Comparison of ENCODE assay signal across 22 mouse cellular contexts in genomic region chr11:31643120-31643519, GRCm38 (mm10).
"Had no signal": no experiment of that assay in that cellular context is flagged by ENCODE, and none has a peak within 500 bp of the region (broad histone marks: within the 10 kb centered on the region; RNA-seq: fewer than 3 reads in every experiment).

No protein-coding gene starts in this region.

- DNase-seq: kidney, adult 11 months; kidney, adult 8-10 months; kidney, postnatal 10 days; kidney, postnatal 36 days; layer of hippocampus, adult 9-11 months; liver; lung, adult 18-20 months; lung, postnatal 10 days; lung, postnatal 36 days; thymus, adult 18-20 months; thymus, postnatal 36 days had no signal

- H3K36me3 ChIP-seq: intestine, embryonic 15.5 days; kidney, embryonic 15.5 days; limb, embryonic 10.5 days; limb, embryonic 13.5 days; liver, embryonic 12.5 days; liver, embryonic 15.5 days; lung, embryonic 15.5 days; midbrain, embryonic 12.5 days; neural tube, embryonic 12.5 days had no signal

- H3K9me3 ChIP-seq: intestine, embryonic 15.5 days; kidney, embryonic 15.5 days; limb, embryonic 10.5 days; limb, embryonic 13.5 days; liver, embryonic 12.5 days; liver, embryonic 15.5 days; lung, embryonic 15.5 days; midbrain, embryonic 12.5 days; neural tube, embryonic 12.5 days had no signal

- H3K27me3 ChIP-seq: intestine, embryonic 15.5 days; kidney, embryonic 15.5 days; limb, embryonic 13.5 days; liver, embryonic 12.5 days; liver, embryonic 15.5 days; lung, embryonic 15.5 days; midbrain, embryonic 12.5 days; neural tube, embryonic 12.5 days had no signal

- H3K4me2 ChIP-seq: intestine, embryonic 15.5 days; kidney, embryonic 15.5 days; limb, embryonic 13.5 days; liver, embryonic 12.5 days; liver, embryonic 15.5 days; lung, embryonic 15.5 days; midbrain, embryonic 12.5 days; neural tube, embryonic 12.5 days had no signal

- H3K4me1 ChIP-seq: intestine, embryonic 15.5 days; kidney, embryonic 15.5 days; limb, embryonic 10.5 days; limb, embryonic 13.5 days; liver, embryonic 12.5 days; liver, embryonic 15.5 days; lung, embryonic 15.5 days; megakaryocyte, embryonic 14.5 days; midbrain, embryonic 12.5 days; neural tube, embryonic 12.5 days had no signal

- H3K4me3 ChIP-seq: intestine, embryonic 15.5 days; kidney, embryonic 15.5 days; limb, embryonic 10.5 days; limb, embryonic 13.5 days; liver, embryonic 12.5 days; liver, embryonic 15.5 days; lung, embryonic 15.5 days; megakaryocyte, embryonic 14.5 days; midbrain, embryonic 12.5 days; neural tube, embryonic 12.5 days had no signal

- H3K9ac ChIP-seq: intestine, embryonic 15.5 days; kidney, embryonic 15.5 days; limb, embryonic 13.5 days; liver, embryonic 12.5 days; liver, embryonic 15.5 days; lung, embryonic 15.5 days; midbrain, embryonic 12.5 days; neural tube, embryonic 12.5 days had no signal

- H3K27ac ChIP-seq: intestine, embryonic 15.5 days; kidney, embryonic 15.5 days; limb, embryonic 10.5 days; limb, embryonic 13.5 days; liver, embryonic 12.5 days; liver, embryonic 15.5 days; lung, embryonic 15.5 days; midbrain, embryonic 12.5 days; neural tube, embryonic 12.5 days had no signal

- ATAC-seq: intestine, embryonic 15.5 days; liver, embryonic 12.5 days; midbrain, embryonic 16.5 days had no signal
